Mouse (Mus musculus) ES-Bruce4 (cell line): Measurements from ENCODE around the gene Plau. TPM values are rescaled to one million over a fixed set of nuclear protein-coding genes. Genes with fewer than 3 reads are reported as not detected.

ENCODE experiments used
- H3K27ac ChIP-seq: 2 replicates; pipeline ENCODE4 v1.5.1; 2012; ENCODE audit warnings: low read length, inconsistent platforms; ENCODE audit not compliant: insufficient read depth
- H3K27me3 ChIP-seq: 2 replicates; pipeline ENCODE4 v1.6.1; 2012; ENCODE audit warnings: mild to moderate bottlenecking, low read length, inconsistent platforms; ENCODE audit not compliant: control insufficient read depth, poor library complexity, insufficient read depth, severe bottlenecking
- H3K36me3 ChIP-seq: 2 replicates; pipeline ENCODE4 v1.6.1; 2012; ENCODE audit warnings: inconsistent platforms, mild to moderate bottlenecking, low read length, moderate library complexity; ENCODE audit not compliant: control insufficient read depth, poor library complexity, insufficient read depth, severe bottlenecking
- H3K4me1 ChIP-seq: one replicate; pipeline ENCODE4 v1.8.1; 2011; ENCODE audit warnings: low read length; ENCODE audit not compliant: control insufficient read depth, insufficient read depth
- H3K4me3 ChIP-seq: 2 replicates; pipeline ENCODE4 v1.5.1; 2011; ENCODE audit warnings: low read depth, mild to moderate bottlenecking, low read length
- H3K9ac ChIP-seq: 2 replicates; pipeline ENCODE4 v1.6.1; 2012; ENCODE audit warnings: low read depth, mild to moderate bottlenecking, inconsistent platforms; ENCODE audit not compliant: poor library complexity, severe bottlenecking
- H3K9me3 ChIP-seq: replicated peaks from 2 replicates; pipeline ENCODE4 v1.6.1; 2012; ENCODE audit warnings: mild to moderate bottlenecking, low read length, inconsistent platforms; ENCODE audit not compliant: control insufficient read depth, poor library complexity, insufficient read depth, severe bottlenecking
- CTCF ChIP-seq: IDR thresholded peaks from one replicate; pipeline ENCODE4 v1.8.1; 2011; ENCODE audit warnings: low read depth, low read length
- EP300 ChIP-seq: IDR thresholded peaks from 2 replicates; pipeline ENCODE4 v1.6.1; 2011; ENCODE audit warnings: low read depth, low read length; ENCODE audit not compliant: insufficient read depth
- POLR2A ChIP-seq: IDR thresholded peaks from one replicate; pipeline ENCODE4 v1.8.1; 2011; ENCODE audit warnings: low read length; ENCODE audit not compliant: insufficient read depth
- polyA plus RNA-seq: library from polyadenylated mRNA; stranded (reverse); fragments of >200 nt; gene quantifications from 2 replicates; pipeline ENCODE4 v1.2.4, GENCODE M21; 2011; ENCODE audit warnings: low read depth; ENCODE audit not compliant: missing spikeins, insufficient read depth, insufficient read length

Gene Plau
- 4.9 and 5.5 TPM in 2 replicates for polyA plus RNA-seq

DNA sequence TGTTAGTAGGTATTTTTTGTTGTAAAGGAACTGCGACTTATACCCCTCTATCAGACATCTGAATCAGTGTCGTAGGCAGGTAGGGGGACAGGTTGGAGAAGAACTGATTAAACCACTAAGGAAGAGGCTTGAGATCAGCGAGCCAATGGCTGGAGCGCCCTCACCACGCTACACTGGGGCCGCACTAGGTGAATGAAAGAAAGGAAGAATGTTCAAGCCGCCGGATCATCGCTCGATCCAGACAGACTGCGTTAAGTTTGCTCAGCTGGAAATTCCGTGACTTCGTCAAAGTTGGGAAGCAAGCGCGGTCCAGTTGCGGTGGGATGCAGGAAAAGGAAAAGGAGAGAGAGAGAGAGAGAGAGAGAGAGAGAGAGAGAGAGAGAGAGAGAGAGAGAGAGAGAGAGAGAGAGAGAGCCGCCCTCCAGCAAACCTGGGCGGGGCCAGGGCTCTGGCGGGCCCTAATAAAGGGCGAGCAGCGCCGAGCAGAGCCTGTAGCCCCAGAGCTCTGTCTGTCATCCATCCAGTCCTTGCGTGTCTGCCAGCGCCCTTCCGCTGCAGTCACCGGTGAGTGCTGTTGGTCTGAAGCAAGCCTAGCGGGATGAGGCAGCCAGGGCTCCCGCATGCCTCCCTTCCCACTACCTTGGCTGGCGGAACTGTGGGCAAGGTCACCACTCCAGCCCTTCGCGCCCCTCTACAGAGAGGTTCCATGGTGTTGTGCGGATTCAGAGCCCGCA is at the start of gene Plau:
Gene Plau, plus strand, starts transcription at position 490 of the 734 bp plus-strand sequence.
- Histone ChIP-seq H3K27me3 (no peaks in the 10 kb centered on the region), H3K4me3 (peak within 1 kb of the TSS; percentile 63), H3K36me3 (no peaks in the 10 kb centered on the region), H3K9me3 (no peaks in the 10 kb centered on the region), H3K9ac (peak within 1 kb of the TSS; percentile 22), H3K27ac (no peak within 1 kb of the TSS), H3K4me1 (no peaks in the 10 kb centered on the region)
- TF ChIP-seq POLR2A (no peak), CTCF (no peak), EP300 (no peak)

DNA sequence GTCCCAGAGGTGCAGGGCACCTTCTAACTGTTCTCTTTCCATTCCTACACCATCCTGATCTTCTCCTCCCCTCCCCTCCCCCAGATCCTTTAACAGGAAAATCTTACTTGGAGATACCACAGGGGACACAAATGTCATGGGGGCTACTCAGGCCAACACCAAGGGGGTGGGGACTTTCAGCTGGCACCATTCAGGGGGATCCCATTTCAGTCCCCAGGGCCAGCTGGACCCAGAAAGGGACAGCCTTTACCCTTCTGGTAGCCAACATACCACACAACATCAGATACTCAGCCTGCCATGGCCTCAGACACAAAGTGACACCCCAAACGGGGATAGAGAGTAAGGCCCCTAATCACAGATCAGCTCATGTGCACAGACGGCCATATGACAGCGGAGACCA is 48.3 kb upstream of the Plau start:
- H3K27ac ChIP-seq = no peak overlapping the region
- no peak overlapping the region for H3K9ac ChIP-seq
- H3K27me3 ChIP-seq = no peaks in the 10 kb centered on the region
- H3K4me1 ChIP-seq = no peaks in the 10 kb centered on the region
- no peaks in the 10 kb centered on the region for H3K9me3 ChIP-seq
- H3K4me3 ChIP-seq = no peak overlapping the region
- H3K36me3 ChIP-seq = peaks cover 5% of the 10 kb centered on the region
- no peak for TF ChIP-seq POLR2A
- TF ChIP-seq EP300 = no peak
- TF ChIP-seq CTCF = no peak

DNA sequence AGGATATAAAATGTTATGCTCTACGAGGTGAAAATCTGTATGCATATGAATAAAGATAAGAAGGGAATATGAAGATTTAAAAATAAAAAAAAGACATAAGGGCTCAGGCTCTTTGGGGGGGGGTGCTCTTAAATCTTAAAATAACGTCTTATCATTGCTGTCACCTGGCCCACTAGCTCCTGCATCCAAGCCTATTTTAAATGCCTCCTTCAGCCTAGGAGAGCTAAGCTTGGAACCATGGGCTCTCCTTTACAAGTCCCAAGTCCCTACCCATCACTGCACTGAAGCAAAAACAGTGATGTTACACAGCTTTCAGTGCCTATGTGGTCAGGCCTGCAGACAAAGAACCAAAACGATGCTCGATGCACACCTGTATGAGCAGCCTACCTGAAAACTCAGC is 46.9 kb upstream of the Plau start:
- no peak for TF ChIP-seq CTCF
- TF ChIP-seq POLR2A = no peak
- no peak for TF ChIP-seq EP300
- peaks cover 2% of the 10 kb centered on the region; the same call in 1 of the 2 replicates for H3K36me3 ChIP-seq

DNA sequence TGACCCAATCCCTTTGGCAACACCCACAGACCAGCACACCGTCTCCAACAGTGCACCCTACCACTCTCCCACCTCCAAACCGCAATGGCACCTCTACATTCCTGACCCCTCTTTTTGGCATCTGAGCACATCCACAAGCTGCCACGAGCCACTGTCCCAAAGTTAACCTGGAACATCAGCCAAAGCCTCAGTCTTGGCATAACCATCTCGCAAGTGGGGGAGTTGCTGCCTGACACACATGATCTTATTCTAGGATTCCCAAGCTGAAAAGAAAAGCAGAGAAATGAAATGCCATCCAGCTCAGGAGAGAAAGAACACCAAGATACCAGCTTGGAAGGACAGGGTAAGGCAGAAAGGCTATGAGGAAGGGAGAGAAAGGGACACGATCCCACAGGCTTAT is 46.0 kb upstream of the Plau start:
- Histone ChIP-seq H3K36me3 (no peaks in the 10 kb centered on the region), H3K9me3 (no peaks in the 10 kb centered on the region), H3K27me3 (no peaks in the 10 kb centered on the region), H3K4me1 (no peaks in the 10 kb centered on the region), H3K9ac (no peak overlapping the region), H3K27ac (no peak overlapping the region), H3K4me3 (no peak overlapping the region)
- TF ChIP-seq EP300 (no peak), POLR2A (no peak), CTCF (no peak)

More for the DNA sequence above, 46.9 kb upstream of the Plau start:
- Histone ChIP-seq H3K27me3 (no peaks in the 10 kb centered on the region), H3K27ac (no peak overlapping the region), H3K9ac (no peak overlapping the region), H3K4me3 (no peak overlapping the region), H3K9me3 (no peaks in the 10 kb centered on the region), H3K4me1 (no peaks in the 10 kb centered on the region)

DNA sequence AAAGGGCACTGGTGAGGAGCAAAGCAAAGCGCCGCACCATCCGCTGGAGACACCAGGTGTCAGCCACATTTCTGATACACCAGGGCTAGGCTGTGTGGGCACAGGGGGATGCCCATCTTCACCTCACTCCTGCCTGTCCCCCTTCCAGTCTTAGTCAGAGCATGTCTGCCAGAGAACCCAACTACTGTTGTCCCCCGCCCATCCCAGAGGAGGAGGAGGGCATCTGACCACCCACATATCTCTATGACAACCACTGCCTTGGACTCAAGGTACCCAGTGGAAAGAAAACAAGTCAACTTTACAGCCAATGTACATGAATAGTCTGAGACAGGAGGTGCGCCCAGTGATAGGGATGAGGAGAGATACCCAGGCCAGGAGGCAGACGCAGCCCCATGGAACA is 45.5 kb upstream of the Plau start:
- TF ChIP-seq CTCF (no peak), POLR2A (no peak), EP300 (no peak)
- Histone ChIP-seq H3K36me3 (no peaks in the 10 kb centered on the region), H3K4me1 (no peaks in the 10 kb centered on the region), H3K27me3 (no peaks in the 10 kb centered on the region), H3K4me3 (no peak overlapping the region), H3K9ac (no peak overlapping the region), H3K9me3 (no peaks in the 10 kb centered on the region), H3K27ac (no peak overlapping the region)

DNA sequence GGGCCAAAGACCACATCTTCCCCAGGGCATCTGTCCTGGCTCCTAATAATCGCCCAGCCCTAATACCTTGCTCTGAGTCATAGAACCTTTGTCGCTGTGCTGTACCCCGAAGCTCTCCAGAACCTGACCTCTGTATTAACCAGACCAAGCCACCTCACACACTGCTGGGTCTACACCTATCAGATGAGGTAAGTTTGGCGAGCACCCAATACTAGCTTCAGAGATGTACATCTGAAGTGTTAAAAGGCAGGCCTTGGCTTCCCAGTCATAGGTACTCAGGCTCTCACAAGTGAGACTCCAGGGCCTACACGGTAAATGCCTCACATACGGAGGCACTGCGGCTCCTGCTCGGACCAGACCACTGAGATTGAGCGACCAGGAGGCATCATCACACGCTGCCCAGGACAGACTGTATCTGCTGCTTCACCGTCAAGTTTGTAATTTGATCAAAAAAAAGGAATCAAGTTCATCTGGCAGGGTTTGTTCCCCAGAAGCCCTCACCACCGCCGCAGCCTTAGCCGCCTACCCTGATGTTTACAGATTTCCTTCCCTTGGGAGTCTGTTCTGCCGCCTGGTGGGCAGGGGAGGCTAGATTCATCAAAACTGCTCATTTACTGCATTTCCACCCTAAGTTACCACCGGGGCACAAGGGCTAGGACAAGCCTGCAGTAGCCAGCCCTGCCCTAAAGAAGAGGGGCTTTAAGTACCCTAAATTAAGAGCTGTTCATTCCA is 44.8 kb upstream of the Plau start:
- Histone ChIP-seq H3K36me3 (no peaks in the 10 kb centered on the region), H3K27ac (no peak overlapping the region), H3K4me1 (no peaks in the 10 kb centered on the region), H3K9me3 (no peaks in the 10 kb centered on the region), H3K9ac (no peak overlapping the region), H3K27me3 (no peaks in the 10 kb centered on the region), H3K4me3 (no peak overlapping the region)
- TF ChIP-seq POLR2A (no peak), CTCF (no peak), EP300 (no peak)
